Mouse (Mus musculus) neutrophil, adult 65 days (primary cell): Measurements from ENCODE around the gene Klhdc8a. TPM values are rescaled to one million over a fixed set of nuclear protein-coding genes. Genes with fewer than 3 reads are reported as not detected.

Experiments
- total RNA-seq: library from RNA; stranded (reverse); gene quantifications from 2 replicates; pipeline ENCODE4 v1.2.4, GENCODE M21; 2023

Gene Klhdc8a
- total RNA-seq: not detected in 2 replicates

DNA sequence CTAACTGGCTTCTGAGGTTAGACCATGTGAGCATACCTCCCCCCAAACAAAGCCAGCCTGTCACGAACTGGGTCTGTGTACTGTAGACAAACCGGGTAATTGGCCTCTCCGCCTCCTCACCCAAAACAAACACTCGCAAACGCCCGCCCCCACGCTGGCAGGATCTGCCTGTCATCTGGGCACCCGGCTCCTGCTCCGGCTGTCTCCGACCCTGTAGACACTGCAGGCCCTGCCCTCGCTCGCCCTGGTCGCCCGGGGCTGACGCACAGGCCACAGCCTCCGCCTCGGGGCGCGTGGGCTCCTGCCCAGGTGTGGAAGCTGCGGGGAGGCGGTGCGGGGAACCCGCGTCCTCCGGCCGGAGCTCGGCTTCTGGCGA lies at the start of gene Klhdc8a:
TSS of gene Klhdc8a (plus strand) at position 202 of the 376 bp plus-strand sequence.

DNA sequence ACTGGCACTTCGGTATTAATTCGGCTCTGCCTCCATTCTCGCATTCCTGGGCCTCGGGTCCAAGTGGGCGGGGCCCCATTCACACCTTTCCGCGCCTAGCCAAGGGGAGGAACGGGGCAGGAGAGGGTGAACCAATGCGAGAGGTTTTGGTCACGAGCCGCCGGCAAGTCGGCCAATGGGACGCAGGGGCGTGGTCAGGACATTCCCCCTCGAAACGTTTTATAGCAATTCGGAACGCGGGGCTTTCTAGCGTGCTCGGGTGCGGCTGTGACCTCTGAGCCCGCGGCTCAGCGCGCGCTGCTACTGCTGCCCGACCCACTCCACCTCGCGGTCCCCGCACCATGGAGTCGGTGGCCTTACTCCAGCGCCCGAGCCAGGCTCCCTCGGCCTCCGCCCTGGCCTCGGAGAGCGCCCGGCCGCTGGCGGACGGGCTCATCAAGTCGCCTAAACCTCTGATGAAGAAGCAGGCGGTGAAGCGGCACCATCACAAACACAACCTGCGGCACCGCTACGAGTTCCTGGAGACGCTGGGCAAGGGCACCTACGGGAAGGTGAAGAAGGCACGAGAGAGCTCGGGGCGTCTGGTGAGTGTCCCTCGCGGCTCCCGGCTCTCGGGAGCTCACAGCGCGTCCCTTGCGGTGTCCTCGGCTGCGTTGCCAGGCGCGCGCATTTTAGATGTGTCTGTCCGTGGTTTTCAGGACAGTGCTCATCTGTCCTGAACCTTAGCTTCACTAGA lies 17.6 kb downstream of the Klhdc8a start, which contains the start of gene Nuak2:
TSS of gene Nuak2 (plus strand) at position 238 of the 736 bp plus-strand sequence.

Other genes with a start within 250 kb of the Klhdc8a start
- gene Mfsd4a, start 230.6 kb upstream of the Klhdc8a start, total RNA-seq: not detected in 2 replicates
- 1.2 and 1.3 TPM in 2 replicates for gene Cdk18, start 158.9 kb upstream of the Klhdc8a start, total RNA-seq
- not detected in 2 replicates for gene Lemd1, start 107.2 kb upstream of the Klhdc8a start, total RNA-seq
- gene AC124108.1, start 107.2 kb upstream of the Klhdc8a start, total RNA-seq: not detected in 2 replicates
- not detected in 2 replicates for gene Gm10188, start 68.9 kb upstream of the Klhdc8a start, total RNA-seq
- 42.9 TPM in 2 replicates for gene Nuak2, start 17.5 kb downstream of the Klhdc8a start, total RNA-seq
- 3.1 and 3.5 TPM in 2 replicates for gene Tmcc2, start 92.7 kb downstream of the Klhdc8a start, total RNA-seq
- 31.8 and 49.6 TPM in 2 replicates for gene Dstyk, start 118.9 kb downstream of the Klhdc8a start, total RNA-seq
- 25.4 and 36.9 TPM in 2 replicates for gene Rbbp5, start 178.7 kb downstream of the Klhdc8a start, total RNA-seq
- 2.9 and 3.5 TPM in 2 replicates for gene Tmem81, start 207.6 kb downstream of the Klhdc8a start, total RNA-seq
- gene Cntn2, start 244.6 kb downstream of the Klhdc8a start, total RNA-seq: not detected in 2 replicates